Mouse (Mus musculus) cortical plate, adult 2 months (tissue): ENCODE measurements around the gene Pias3.

Experiments used
- CTCF ChIP-seq: fragments of 200-500 bp; IDR thresholded peaks from 2 replicates; pipeline ENCODE4 v1.5.1; 2011; ENCODE audit warnings: mild to moderate bottlenecking, control low read depth, low read length; ENCODE audit not compliant: insufficient read depth; ENCODE audit errors: extremely low read depth
- POLR2A ChIP-seq: fragments of 200-500 bp; IDR thresholded peaks from 2 replicates; pipeline ENCODE4 v1.6.1; 2011; ENCODE audit warnings: mild to moderate bottlenecking, low read length, control low read depth; ENCODE audit not compliant: insufficient read depth; ENCODE audit errors: extremely low read depth

- TF ChIP-seq CTCF, result no peak
- no peak for TF ChIP-seq POLR2A
These were observed 12.5 kb downstream of the Pias3 start for GRCm38 (mm10) chr3:96708684-96709064.
